Mouse (Mus musculus): Measurements from ENCODE around the gene Hoxa10.

DNA sequence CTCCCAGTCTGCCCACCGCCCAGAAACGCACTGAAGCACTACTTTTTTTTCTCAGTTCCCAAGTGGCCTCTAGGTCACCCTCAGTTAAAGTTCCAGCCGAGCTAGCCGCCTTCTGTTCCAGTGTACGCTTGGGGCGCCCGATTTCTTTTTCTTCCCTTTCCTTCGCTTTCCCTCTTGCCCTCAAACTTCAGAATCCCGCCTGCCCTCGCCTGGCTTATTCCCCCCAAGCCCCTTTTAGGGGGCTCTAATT lies 37.6 kb downstream of the Hoxa10 start:
- no peak for TF ChIP-seq CTCF (IDR thresholded peaks at IDR 0.05; ENCODE audit: low read depth, low read length)
- no peak for TF ChIP-seq POLR2A (IDR thresholded peaks at IDR 0.05; ENCODE audit: borderline replicate concordance, low read depth, low read length)

Measured in bone marrow macrophage, adult 2 months (primary cell).